Mouse (Mus musculus) liver, embryonic 18 days (tissue): ENCODE measurements around the gene Hid1. TPM values are rescaled to one million over a fixed set of nuclear protein-coding genes. Genes with fewer than 3 reads are reported as not detected.

Experiments used
- polyA plus RNA-seq: library from polyadenylated mRNA; depleted of rRNA; stranded (reverse); fragments of >200 nt; gene quantifications from 2 replicates; pipeline ENCODE4 v1.2.3, GENCODE M21; 2012; rRNA removed

Hid1 gene
- 1.3 TPM in 2 replicates for polyA plus RNA-seq

GRCm38 (mm10) chr11:115367395-115367944 lies at the start of gene Hid1:
Gene Hid1, minus strand, starts transcription at chr11:115367756.

GRCm38 (mm10) chr11:115403338-115404124 lies 36.0 kb upstream of the Hid1 start, which contains the start of gene Mrpl58:
Gene Mrpl58, plus strand, starts transcription at chr11:115403752.

GRCm38 (mm10) chr11:115381743-115382539 lies 14.4 kb upstream of the Hid1 start, which contains the start of gene Cdr2l:
Gene Cdr2l, plus strand, starts transcription at chr11:115381916.

GRCm38 (mm10) chr11:115334531-115334930 lies 33.0 kb downstream of the Hid1 start, which contains the start of gene Otop3:
Gene Otop3, plus strand, starts transcription at chr11:115334731.

DNA sequence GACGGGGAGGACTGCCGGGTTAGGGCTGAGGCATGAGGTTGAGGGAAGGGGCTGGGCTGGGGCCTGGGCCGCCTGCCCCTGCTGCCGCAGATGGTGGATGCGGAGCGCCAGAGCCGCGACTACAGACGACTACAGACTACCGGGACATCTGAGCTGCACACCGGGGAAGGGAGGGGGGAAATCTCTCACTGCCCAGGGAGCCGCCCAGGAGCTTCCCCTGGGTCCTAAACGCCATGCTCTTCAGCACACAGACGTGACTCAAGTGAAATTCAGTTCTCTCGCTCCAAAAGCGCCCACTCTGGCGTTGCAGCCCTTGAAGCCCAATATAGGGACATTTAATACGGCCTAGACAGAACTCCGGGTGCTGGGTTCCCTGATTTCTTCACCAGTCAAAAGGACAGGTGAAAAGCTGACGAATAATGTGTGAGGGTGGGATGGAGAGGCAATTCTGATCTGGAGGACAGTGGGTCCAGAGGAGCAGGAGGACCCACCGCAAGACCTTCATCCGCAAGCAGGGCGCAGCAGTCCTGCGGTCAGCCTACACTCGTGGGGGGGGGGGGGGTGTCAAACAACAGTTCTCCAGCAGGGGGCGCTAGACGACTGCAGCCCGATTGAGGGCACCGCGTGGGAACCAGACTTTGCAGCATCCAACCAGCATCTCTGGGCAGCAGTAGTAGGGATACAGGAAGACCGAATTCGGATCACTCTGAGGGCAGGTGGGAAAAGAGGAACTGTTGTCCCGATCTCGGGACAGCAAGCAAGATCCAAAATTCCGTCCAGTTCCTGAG lies 45.5 kb downstream of the Hid1 start, which contains the start of gene Ush1g:
Ush1g (minus strand) TSS at position 136 of the 788 bp plus-strand sequence.

GRCm38 (mm10) chr11:115306863-115307262 lies 60.7 kb downstream of the Hid1 start, which contains the start of gene Otop2:
Gene Otop2, plus strand, starts transcription at chr11:115307163.

Other genes starting within 250 kb of the Hid1 start
- 13.1 and 17.7 TPM in 2 replicates for gene Cd300lf, start 233.8 kb downstream of the Hid1 start, polyA plus RNA-seq
- gene Slc9a3r1, start 204.4 kb downstream of the Hid1 start, polyA plus RNA-seq: 53.4 and 55.4 TPM in 2 replicates
- gene Tmem104, start 180.3 kb downstream of the Hid1 start, polyA plus RNA-seq: 1.8 and 2.1 TPM in 2 replicates
- gene Nat9, start 179.9 kb downstream of the Hid1 start, polyA plus RNA-seq: 12.4 and 14.7 TPM in 2 replicates
- 0.14 and 0.21 TPM in 2 replicates for gene Grin2c, start 100.5 kb downstream of the Hid1 start, polyA plus RNA-seq
- gene Fdxr, start 90.7 kb downstream of the Hid1 start, polyA plus RNA-seq: 14.1 and 14.7 TPM in 2 replicates
- gene Fads6, start 70.1 kb downstream of the Hid1 start, polyA plus RNA-seq: 14.5 and 16.9 TPM in 2 replicates
- gene Otop2, start 60.6 kb downstream of the Hid1 start, polyA plus RNA-seq: 0.05 and 0.07 TPM in 2 replicates
- 0.10 and 0.12 TPM in 2 replicates for gene Ush1g, start 45.7 kb downstream of the Hid1 start, polyA plus RNA-seq
- not detected in 2 replicates for gene Otop3, start 33.0 kb downstream of the Hid1 start, polyA plus RNA-seq
- gene Cdr2l, start 14.2 kb upstream of the Hid1 start, polyA plus RNA-seq: 2.1 and 2.4 TPM in 2 replicates
- 36.1 and 39.1 TPM in 2 replicates for gene Mrpl58, start 36.0 kb upstream of the Hid1 start, polyA plus RNA-seq
- gene Atp5h, start 52.2 kb upstream of the Hid1 start, polyA plus RNA-seq: 331 and 347 TPM in 2 replicates
- gene Kctd2, start 52.4 kb upstream of the Hid1 start, polyA plus RNA-seq: 8.1 and 9.0 TPM in 2 replicates
- gene Trim80, start 72.8 kb upstream of the Hid1 start, polyA plus RNA-seq: 0.61 and 0.77 TPM in 2 replicates
- gene Slc16a5, start 94.7 kb upstream of the Hid1 start, polyA plus RNA-seq: 2.1 TPM in 2 replicates
- 2.9 and 3.0 TPM in 2 replicates for gene Armc7, start 107.9 kb upstream of the Hid1 start, polyA plus RNA-seq
- gene Nt5c, start 124.1 kb upstream of the Hid1 start, polyA plus RNA-seq: 24.7 and 29.0 TPM in 2 replicates
- gene Jpt1, start 146.6 kb upstream of the Hid1 start, polyA plus RNA-seq: 89.7 and 90.7 TPM in 2 replicates
- gene Sumo2, start 168.5 kb upstream of the Hid1 start, polyA plus RNA-seq: 133 and 136 TPM in 2 replicates
- 52.3 and 55.6 TPM in 2 replicates for gene Nup85, start 196.7 kb upstream of the Hid1 start, polyA plus RNA-seq
- gene Mrps7, start 236.2 kb upstream of the Hid1 start, polyA plus RNA-seq: 23.3 and 24.4 TPM in 2 replicates
- gene Gga3, start 236.3 kb upstream of the Hid1 start, polyA plus RNA-seq: 6.7 and 8.1 TPM in 2 replicates
- 35.3 and 35.9 TPM in 2 replicates for gene Mif4gd, start 245.2 kb upstream of the Hid1 start, polyA plus RNA-seq